Mouse (Mus musculus) neural tube, embryonic 12.5 days (tissue): ENCODE data around the gene Gm29049. TPM values are rescaled to one million over a fixed set of nuclear protein-coding genes. Genes with fewer than 3 reads are reported as not detected.
"Not testable (repeated sequence)": the region's sequence is repeated elsewhere in the genome, so short reads cannot be mapped to it uniquely, and the experiment has no call there.

Experiments
- ATAC-seq: fragments of 200-750 bp; cut with Nextera tagmentation; 2 replicates; pipeline ENCODE4 v1.8.0; 2017; ENCODE audit warnings: low read depth, mild to moderate bottlenecking, moderate TSS enrichment, moderate library complexity; ENCODE audit not compliant: low FRiP score
- H3K27ac ChIP-seq: fragments of 300-500 bp; sonication (generic); 2 replicates; pipeline ENCODE4 v1.5.1; 2016
- H3K27me3 ChIP-seq: fragments of 300-500 bp; sonication (generic); replicated peaks from 2 replicates; pipeline ENCODE4 v1.6.1; 2016; ENCODE audit warnings: mild to moderate bottlenecking
- H3K36me3 ChIP-seq: fragments of 300-500 bp; sonication (generic); 2 replicates; pipeline ENCODE4 v1.6.1; 2016; ENCODE audit warnings: mild to moderate bottlenecking
- H3K4me1 ChIP-seq: fragments of 300-500 bp; sonication (generic); 2 replicates; pipeline ENCODE4 v1.6.1; 2016
- H3K4me2 ChIP-seq: fragments of 300-500 bp; sonication (generic); replicated peaks from 2 replicates; pipeline ENCODE4 v1.6.1; 2016; ENCODE audit warnings: mild to moderate bottlenecking
- H3K4me3 ChIP-seq: fragments of 300-500 bp; sonication (generic); 2 replicates; pipeline ENCODE4 v1.5.1; 2016
- H3K9ac ChIP-seq: fragments of 300-500 bp; sonication (generic); 2 replicates; pipeline ENCODE4 v1.6.1; 2016; ENCODE audit warnings: mild to moderate bottlenecking
- H3K9me3 ChIP-seq: fragments of 300-500 bp; sonication (generic); 2 replicates; pipeline ENCODE4 v1.6.1; 2016; ENCODE audit warnings: mild to moderate bottlenecking
- WGBS: fragments of 180-500 bp; shearing (Covaris S2); methylation state at CpG from one replicate; pipeline ENCODE4 v1.1.7; 2016; 5-methylcytosine and 5-hydroxymethylcytosine counted together
- polyA plus RNA-seq: library from polyadenylated mRNA; unstranded; fragments of >200 nt; fragmentation: Nextera tagmentation; extraction: Ambion mirVana; gene quantifications from 2 replicates; pipeline ENCODE4 v1.2.1, GENCODE M21; 2016

Gm29049 gene
- not detected in 2 replicates for polyA plus RNA-seq

DNA sequence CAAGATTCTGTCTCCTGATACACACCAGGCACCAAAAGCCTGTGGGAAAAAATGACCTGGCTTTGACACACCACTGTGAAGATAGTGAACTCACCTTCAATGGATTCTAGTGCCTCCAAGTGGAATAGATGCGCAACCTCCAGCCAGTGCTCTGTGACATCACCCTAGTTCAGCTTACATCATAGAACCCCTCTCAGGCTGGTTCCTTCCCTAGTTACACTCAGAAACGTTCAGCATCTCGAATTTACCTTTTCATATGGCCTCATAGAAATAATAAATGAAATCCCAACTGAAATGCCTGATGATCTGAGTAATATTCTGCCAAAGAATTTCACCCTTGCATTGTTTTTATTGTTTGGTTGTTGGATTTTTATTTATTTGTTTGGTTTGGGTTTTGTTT lies at the start of gene Gm29049:
Gene Gm29049, minus strand, starts transcription at position 101 of the 400 bp plus-strand sequence.
- H3K4me1 ChIP-seq, H3K4me2 ChIP-seq, ATAC-seq, H3K9me3 ChIP-seq, H3K9ac ChIP-seq, H3K4me3 ChIP-seq, H3K27ac ChIP-seq, H3K36me3 ChIP-seq, H3K27me3 ChIP-seq: not testable (repeated sequence)
- 50% methylated on average over 2 of the region's 3 CpGs for WGBS

Other genes starting within 250 kb of the Gm29049 start
- gene Gm20825, start 74.3 kb upstream of the Gm29049 start, polyA plus RNA-seq: not detected in 2 replicates